Mouse (Mus musculus): ENCODE measurements at regions not wholly inside any gene's neighbourhood (a gene's known extent, or its start where the extent isn't known, plus 50 kb on each side); places are given as distances from the start of the nearest gene placed in this dataset.
"Not testable (repeated sequence)": the region's sequence is repeated elsewhere in the genome, so short reads cannot be mapped to it uniquely, and the experiment has no call there.

GRCm38 (mm10) chr16:76471081-76471480, 97.5 kb upstream of the Nrip1 start:
- Histone ChIP-seq H3K4me2 (replicated peaks) (no peak overlapping the region), H3K4me3 (replicated peaks) (no peak overlapping the region)
- 58% methylated on average over 3 of the region's 3 CpGs for WGBS

GRCm38 (mm10) chr16:76459521-76459920, 85.9 kb upstream of the Nrip1 start:
- no peak overlapping the region for H3K4me2 ChIP-seq (replicated peaks)
- no peaks in the 10 kb centered on the region for H3K9me3 ChIP-seq (replicated peaks)
- no peak overlapping the region for H3K27ac ChIP-seq (replicated peaks)
- H3K36me3 ChIP-seq: no peaks in the 10 kb centered on the region
- no peaks in the 10 kb centered on the region for H3K27me3 ChIP-seq
- H3K4me1 ChIP-seq: no peaks in the 10 kb centered on the region; the same call in 1 of the 2 replicates
- no peak for ATAC-seq (ENCODE audit: insufficient number of reproducible peaks, low FRiP score, low TSS enrichment, low read depth)
- no peak overlapping the region for H3K9ac ChIP-seq
- H3K4me3 ChIP-seq (replicated peaks): no peak overlapping the region
- WGBS: 88% methylated on average over 1 of the region's 1 CpGs

More at GRCm38 (mm10) chr16:76471081-76471480, 97.5 kb upstream of the Nrip1 start:
- H3K27ac ChIP-seq (replicated peaks): no peak overlapping the region
- ATAC-seq (ENCODE audit: insufficient number of reproducible peaks, low FRiP score, low TSS enrichment, low read depth): no peak
- H3K9me3 ChIP-seq (replicated peaks): no peaks in the 10 kb centered on the region
- no peaks in the 10 kb centered on the region for H3K36me3 ChIP-seq
- H3K27me3 ChIP-seq: no peaks in the 10 kb centered on the region
- H3K9ac ChIP-seq: no peak overlapping the region
- H3K4me1 ChIP-seq: no peaks in the 10 kb centered on the region

GRCm38 (mm10) chr16:76456300-76456599, 82.6 kb upstream of the Nrip1 start:
- H3K9ac ChIP-seq; H3K4me1 ChIP-seq; ATAC-seq (ENCODE audit: insufficient number of reproducible peaks, low FRiP score, low TSS enrichment, low read depth); H3K4me3 ChIP-seq (replicated peaks); H3K9me3 ChIP-seq (replicated peaks); H3K4me2 ChIP-seq (replicated peaks); H3K27me3 ChIP-seq; H3K36me3 ChIP-seq; H3K27ac ChIP-seq (replicated peaks): not testable (repeated sequence)
- 90% methylated on average over 2 of the region's 2 CpGs for WGBS

GRCm38 (mm10) chr16:76455499-76456299, 82.1 kb upstream of the Nrip1 start:
- Histone ChIP-seq H3K36me3 (no peaks in the 10 kb centered on the region), H3K9ac (no peak overlapping the region), H3K4me1 (no peaks in the 10 kb centered on the region), H3K27ac (replicated peaks) (no peak overlapping the region), H3K4me2 (replicated peaks) (no peak overlapping the region), H3K9me3 (replicated peaks) (no peaks in the 10 kb centered on the region), H3K4me3 (replicated peaks) (no peak overlapping the region), H3K27me3 (no peaks in the 10 kb centered on the region)
- ATAC-seq (ENCODE audit: insufficient number of reproducible peaks, low FRiP score, low TSS enrichment, low read depth): no peak
- WGBS: 74% methylated on average over 9 of the region's 9 CpGs

GRCm38 (mm10) chr16:76454741-76455465, 81.3 kb upstream of the Nrip1 start:
- H3K36me3 ChIP-seq: no peaks in the 10 kb centered on the region
- H3K4me1 ChIP-seq: no peaks in the 10 kb centered on the region
- H3K9me3 ChIP-seq (replicated peaks): no peaks in the 10 kb centered on the region
- WGBS: 82% methylated on average over 17 of the region's 17 CpGs
- no peaks in the 10 kb centered on the region for H3K27me3 ChIP-seq
- no peak overlapping the region for H3K4me2 ChIP-seq (replicated peaks)
- H3K27ac ChIP-seq (replicated peaks): no peak overlapping the region
- ATAC-seq (ENCODE audit: insufficient number of reproducible peaks, low FRiP score, low TSS enrichment, low read depth): no peak
- no peak overlapping the region for H3K9ac ChIP-seq
- H3K4me3 ChIP-seq (replicated peaks): no peak overlapping the region

- WGBS: 22% methylated on average over 11 of the region's 11 CpGs
- H3K27ac ChIP-seq (replicated peaks): no peak overlapping the region
- no peak for ATAC-seq (ENCODE audit: insufficient number of reproducible peaks, low FRiP score, low TSS enrichment, low read depth)
- no peaks in the 10 kb centered on the region for H3K4me1 ChIP-seq
- no peaks in the 10 kb centered on the region for H3K9me3 ChIP-seq (replicated peaks)
- H3K4me3 ChIP-seq (replicated peaks): no peak overlapping the region
- H3K27me3 ChIP-seq: no peaks in the 10 kb centered on the region
- no peak overlapping the region for H3K9ac ChIP-seq
- H3K36me3 ChIP-seq: no peaks in the 10 kb centered on the region
- H3K4me2 ChIP-seq (replicated peaks): no peak overlapping the region
Observed at GRCm38 (mm10) chr16:76453457-76454200, 80.0 kb upstream of the Nrip1 start.

GRCm38 (mm10) chr16:76448773-76449172, 75.1 kb upstream of the Nrip1 start:
- Histone ChIP-seq H3K9ac (no peak overlapping the region), H3K4me1 (no peaks in the 10 kb centered on the region), H3K4me3 (replicated peaks) (no peak overlapping the region), H3K27me3 (no peaks in the 10 kb centered on the region), H3K27ac (replicated peaks) (no peak overlapping the region), H3K36me3 (no peaks in the 10 kb centered on the region), H3K4me2 (replicated peaks) (no peak overlapping the region), H3K9me3 (replicated peaks) (no peaks in the 10 kb centered on the region)
- WGBS: 59% methylated on average over 3 of the region's 3 CpGs
- no peak for ATAC-seq (ENCODE audit: insufficient number of reproducible peaks, low FRiP score, low TSS enrichment, low read depth)

- H3K4me2 ChIP-seq (replicated peaks): no peak overlapping the region
- H3K4me3 ChIP-seq (replicated peaks): no peak overlapping the region
- WGBS: 66% methylated on average over 3 of the region's 3 CpGs
- no peaks in the 10 kb centered on the region for H3K36me3 ChIP-seq
- ATAC-seq (ENCODE audit: insufficient number of reproducible peaks, low FRiP score, low TSS enrichment, low read depth): no peak
- no peaks in the 10 kb centered on the region for H3K4me1 ChIP-seq
- no peaks in the 10 kb centered on the region for H3K9me3 ChIP-seq (replicated peaks)
- H3K27ac ChIP-seq (replicated peaks): no peak overlapping the region
- no peaks in the 10 kb centered on the region for H3K27me3 ChIP-seq
- no peak overlapping the region for H3K9ac ChIP-seq
Observed at GRCm38 (mm10) chr16:76447033-76447432, 73.4 kb upstream of the Nrip1 start.

GRCm38 (mm10) chr16:76444668-76445067, 71.0 kb upstream of the Nrip1 start:
- Histone ChIP-seq H3K27me3 (no peaks in the 10 kb centered on the region), H3K27ac (replicated peaks) (no peak overlapping the region), H3K9me3 (replicated peaks) (no peaks in the 10 kb centered on the region), H3K4me1 (no peaks in the 10 kb centered on the region), H3K36me3 (no peaks in the 10 kb centered on the region), H3K4me2 (replicated peaks) (no peak overlapping the region), H3K4me3 (replicated peaks) (no peak overlapping the region), H3K9ac (no peak overlapping the region)
- ATAC-seq (ENCODE audit: insufficient number of reproducible peaks, low FRiP score, low TSS enrichment, low read depth): no peak
- 76% methylated on average over 3 of the region's 3 CpGs for WGBS

GRCm38 (mm10) chr16:76442635-76443034, 69.0 kb upstream of the Nrip1 start:
- Histone ChIP-seq H3K9me3 (replicated peaks) (no peaks in the 10 kb centered on the region), H3K36me3 (no peaks in the 10 kb centered on the region), H3K27me3 (no peaks in the 10 kb centered on the region), H3K4me3 (replicated peaks) (no peak overlapping the region), H3K4me1 (no peaks in the 10 kb centered on the region), H3K27ac (replicated peaks) (no peak overlapping the region), H3K4me2 (replicated peaks) (no peak overlapping the region), H3K9ac (no peak overlapping the region)
- no peak for ATAC-seq (ENCODE audit: insufficient number of reproducible peaks, low FRiP score, low TSS enrichment, low read depth)
- 85% methylated on average over 2 of the region's 2 CpGs for WGBS

- whole genome bisulfite sequencing: 48% methylated on average over 5 of the region's 5 CpGs
- Histone ChIP-seq H3K4me1 (no peaks in the 10 kb centered on the region), H3K27ac (replicated peaks) (no peak overlapping the region), H3K4me3 (replicated peaks) (no peak overlapping the region), H3K4me2 (replicated peaks) (no peak overlapping the region), H3K36me3 (no peaks in the 10 kb centered on the region), H3K9me3 (replicated peaks) (no peaks in the 10 kb centered on the region), H3K27me3 (no peaks in the 10 kb centered on the region), H3K9ac (no peak overlapping the region)
- ATAC-seq (ENCODE audit: insufficient number of reproducible peaks, low FRiP score, low TSS enrichment, low read depth): no peak; the same call in 1 of the 2 replicates
Observed at GRCm38 (mm10) chr16:76441803-76442448, 68.3 kb upstream of the Nrip1 start.

Measured in embryonic facial prominence, embryonic 15.5 days (tissue).